Mouse (Mus musculus) olfactory bulb, adult 2 months (tissue): ENCODE results near the gene Sprr3.

Experiments
- CTCF ChIP-seq: fragments of 200-500 bp; IDR thresholded peaks from 2 replicates; pipeline ENCODE4 v1.5.1; 2012; ENCODE audit warnings: low read depth, mild to moderate bottlenecking, low read length, moderate library complexity; ENCODE audit not compliant: insufficient read depth
- POLR2A ChIP-seq: fragments of 200-500 bp; IDR thresholded peaks from 2 replicates; pipeline ENCODE4 v1.6.1; 2012; ENCODE audit warnings: mild to moderate bottlenecking, low read depth, low read length, moderate library complexity; ENCODE audit not compliant: insufficient read depth

DNA sequence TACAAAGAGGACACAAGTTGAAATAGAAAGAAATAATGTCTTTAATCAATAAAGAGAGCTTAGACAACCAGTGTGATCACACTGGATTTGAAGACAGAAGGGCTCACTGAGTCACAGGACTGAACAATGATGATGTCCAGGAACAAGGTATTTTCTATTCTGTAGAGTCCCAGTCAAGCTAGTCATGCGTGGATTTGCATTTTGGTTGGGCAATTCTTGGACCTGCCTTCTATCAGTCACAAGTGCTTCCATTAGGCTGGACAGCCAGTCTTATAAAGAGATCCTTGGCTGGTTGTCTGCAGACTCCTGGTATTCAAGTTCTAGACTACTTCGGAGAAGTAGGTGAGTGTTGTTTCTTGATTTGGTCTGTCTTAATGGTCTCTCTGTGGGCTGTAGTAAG, 50.8 kb downstream of the Sprr3 start, which contains the start of gene Sprr2i:
- TF ChIP-seq POLR2A (no peak), CTCF (no peak)
